Mouse (Mus musculus) MEL (cell line): ENCODE data around the gene Lipt1. TPM values are rescaled to one million over a fixed set of nuclear protein-coding genes. Genes with fewer than 3 reads are reported as not detected.

ENCODE experiments used
- DNase-seq: peaks from one replicate; pipeline ENCODE4 v3.0.0; 2011; ENCODE audit warnings: low read depth, low spot score
- H3K27ac ChIP-seq: 2 replicates; pipeline ENCODE4 v1.5.1; 2012; ENCODE audit warnings: low read depth, mild to moderate bottlenecking, control low read depth, low read length, moderate library complexity; ENCODE audit not compliant: control insufficient read depth
- H3K27me3 ChIP-seq, 2 experiments: fragments of 150-350 bp in 1 of 2; sonication (generic) in 1 of 2; 2 replicates each; pipeline ENCODE4 v1.6.1; 2012; ENCODE audit warnings: low read length in 2 of 2, mild to moderate bottlenecking in 2 of 2, improper control_type of control experiment in 1 of 2, moderate library complexity in 1 of 2; ENCODE audit not compliant: insufficient read depth in 2 of 2, control insufficient read depth in 1 of 2
- H3K36me3 ChIP-seq, 2 experiments: 2 replicates each; pipeline ENCODE4 v1.6.1; 2012 to 2014; ENCODE audit warnings: low read length in 2 of 2, improper control_type of control experiment in 1 of 2, inconsistent platforms in 1 of 2, mild to moderate bottlenecking in 1 of 2; ENCODE audit not compliant: insufficient read depth in 2 of 2, control insufficient read depth in 1 of 2
- H3K4me1 ChIP-seq, 2 experiments: fragments of 150-350 bp in 1 of 2; sonication (generic) in 1 of 2; 2 replicates each; pipeline ENCODE4 v1.6.1; 2012; ENCODE audit warnings: low read length in 2 of 2, improper control_type of control experiment in 1 of 2, mild to moderate bottlenecking in 1 of 2; ENCODE audit not compliant: insufficient read depth in 2 of 2, control insufficient read depth in 1 of 2
- H3K4me3 ChIP-seq, 2 experiments: fragments of 150-350 bp in 1 of 2; sonication (generic) in 1 of 2; 2 replicates each; pipeline ENCODE4 v1.5.1; 2012; ENCODE audit warnings: low read depth in 2 of 2, low read length in 2 of 2, mild to moderate bottlenecking in 2 of 2, moderate library complexity in 2 of 2, control low read depth in 1 of 2, improper control_type of control experiment in 1 of 2; ENCODE audit not compliant: control insufficient read depth in 1 of 2, insufficient read depth in 1 of 2
- H3K79me2 ChIP-seq: 2 replicates; pipeline ENCODE4 v1.6.1; 2012; ENCODE audit warnings: mild to moderate bottlenecking, low read length, moderate library complexity; ENCODE audit not compliant: control insufficient read depth, poor library complexity, insufficient read depth
- H3K9ac ChIP-seq: 2 replicates; pipeline ENCODE4 v1.6.1; 2012; ENCODE audit warnings: low read depth, mild to moderate bottlenecking, control low read depth, low read length, moderate library complexity; ENCODE audit not compliant: control insufficient read depth, poor library complexity, severe bottlenecking
- H3K9me3 ChIP-seq: fragments of 150-350 bp; sonication (generic); replicated peaks from 2 replicates; pipeline ENCODE4 v1.6.1; 2012; ENCODE audit warnings: mild to moderate bottlenecking, low read length, improper control_type of control experiment, moderate library complexity; ENCODE audit not compliant: insufficient read depth
- BHLHE40 ChIP-seq: IDR thresholded peaks from 2 replicates; pipeline ENCODE4 v1.6.1; 2012; ENCODE audit warnings: low read depth, mild to moderate bottlenecking, inconsistent platforms, low read length, improper control_type of control experiment, borderline replicate concordance
- CTCF ChIP-seq, 3 experiments: IDR thresholded peaks in 2 of 3; conservative IDR thresholded peaks in 1 of 3; 2 replicates each; pipeline ENCODE4 v1.5.1; 2011 to 2012; ENCODE audit warnings: low read length in 3 of 3, low read depth in 2 of 3, mild to moderate bottlenecking in 2 of 3, improper control_type of control experiment in 1 of 3, inconsistent platforms in 1 of 3, mixed read lengths in 1 of 3, moderate library complexity in 1 of 3; ENCODE audit not compliant: control insufficient read depth in 1 of 3, insufficient read depth in 1 of 3, poor library complexity in 1 of 3, severe bottlenecking in 1 of 3
- ELF1 ChIP-seq: IDR thresholded peaks from 2 replicates; pipeline ENCODE4 v1.6.1; 2014; ENCODE audit warnings: low read depth, mild to moderate bottlenecking, inconsistent platforms, low read length, improper control_type of control experiment, moderate library complexity
- EP300 ChIP-seq, 2 experiments: IDR thresholded peaks; 2 replicates each; pipeline ENCODE4 v1.6.1; 2011; ENCODE audit warnings: improper control_type of control experiment in 2 of 2, low read length in 2 of 2, low read depth in 1 of 2, mild to moderate bottlenecking in 1 of 2
- ETS1 ChIP-seq: IDR thresholded peaks from 2 replicates; pipeline ENCODE4 v1.6.1; 2012; ENCODE audit warnings: low read depth, mild to moderate bottlenecking, inconsistent platforms, low read length, improper control_type of control experiment, moderate library complexity
- HCFC1 ChIP-seq: IDR thresholded peaks from 2 replicates; pipeline ENCODE4 v1.6.1; 2012; ENCODE audit warnings: low read depth, mild to moderate bottlenecking, inconsistent platforms, low read length, improper control_type of control experiment, moderate library complexity
- JUND ChIP-seq: IDR thresholded peaks from 2 replicates; pipeline ENCODE4 v1.6.1; 2011; ENCODE audit warnings: low read depth, mild to moderate bottlenecking, improper control_type of control experiment, low read length
- KAT2A ChIP-seq: conservative IDR thresholded peaks from 2 replicates; pipeline ENCODE4 v1.6.1; 2012; ENCODE audit warnings: low read depth, low read length, improper control_type of control experiment, inconsistent platforms
- MAFK ChIP-seq: IDR thresholded peaks from 2 replicates; pipeline ENCODE4 v1.6.1; 2011; ENCODE audit warnings: low read depth, mild to moderate bottlenecking, low read length, improper control_type of control experiment, borderline replicate concordance
- MAX ChIP-seq: IDR thresholded peaks from 2 replicates; pipeline ENCODE4 v1.6.1; 2011; ENCODE audit warnings: low read length, improper control_type of control experiment
- MAZ ChIP-seq: IDR thresholded peaks from 2 replicates; pipeline ENCODE4 v1.6.1; 2012; ENCODE audit warnings: low read depth, mild to moderate bottlenecking, inconsistent platforms, low read length, improper control_type of control experiment
- MEF2A ChIP-seq: IDR thresholded peaks from 2 replicates; pipeline ENCODE4 v1.6.1; 2014; ENCODE audit warnings: low read depth, mild to moderate bottlenecking, inconsistent platforms, low read length, improper control_type of control experiment; ENCODE audit not compliant: poor library complexity, insufficient replicate concordance, severe bottlenecking; ENCODE audit errors: extremely low read depth
- MYB ChIP-seq: IDR thresholded peaks from 2 replicates; pipeline ENCODE4 v1.6.1; 2011; ENCODE audit warnings: mild to moderate bottlenecking, low read depth, low read length, improper control_type of control experiment
- MYC ChIP-seq: IDR thresholded peaks from 2 replicates; pipeline ENCODE4 v1.6.1; 2011; ENCODE audit warnings: low read depth, mild to moderate bottlenecking, low read length, improper control_type of control experiment, moderate library complexity
- POLR2A ChIP-seq, 2 experiments: IDR thresholded peaks; 2 replicates each; pipeline ENCODE4 v1.6.1; 2011 to 2012; ENCODE audit warnings: low read length in 2 of 2, mild to moderate bottlenecking in 2 of 2, control low read depth in 1 of 2, improper control_type of control experiment in 1 of 2, low read depth in 1 of 2, moderate library complexity in 1 of 2; ENCODE audit not compliant: control insufficient read depth in 1 of 2, insufficient read depth in 1 of 2, poor library complexity in 1 of 2
- RAD21 ChIP-seq: IDR thresholded peaks from 2 replicates; pipeline ENCODE4 v1.6.1; 2011; ENCODE audit warnings: mild to moderate bottlenecking, low read depth, low read length, improper control_type of control experiment
- RCOR1 ChIP-seq: IDR thresholded peaks from 2 replicates; pipeline ENCODE4 v1.6.1; 2012; ENCODE audit warnings: low read depth, mild to moderate bottlenecking, inconsistent platforms, low read length, improper control_type of control experiment
- SIN3A ChIP-seq: IDR thresholded peaks from 2 replicates; pipeline ENCODE4 v1.6.1; 2012; ENCODE audit warnings: low read length, improper control_type of control experiment, inconsistent platforms
- SMC3 ChIP-seq: IDR thresholded peaks from 2 replicates; pipeline ENCODE4 v1.6.1; 2011; ENCODE audit warnings: low read depth, low read length, improper control_type of control experiment
- TBP ChIP-seq: IDR thresholded peaks from 2 replicates; pipeline ENCODE4 v1.8.0; 2011; ENCODE audit warnings: low read depth, low read length, improper control_type of control experiment
- TCF12 ChIP-seq: IDR thresholded peaks from 2 replicates; pipeline ENCODE4 v1.6.1; 2014; ENCODE audit warnings: low read depth, mild to moderate bottlenecking, inconsistent platforms, low read length, improper control_type of control experiment, moderate library complexity
- USF1 ChIP-seq: IDR thresholded peaks from 2 replicates; pipeline ENCODE4 v1.6.1; 2014; ENCODE audit warnings: low read depth, mild to moderate bottlenecking, inconsistent platforms, low read length, improper control_type of control experiment, moderate library complexity
- ZC3H11A ChIP-seq: IDR thresholded peaks from 2 replicates; pipeline ENCODE4 v1.6.1; 2012; ENCODE audit warnings: low read depth, mild to moderate bottlenecking, inconsistent platforms, low read length, improper control_type of control experiment
- ZMIZ1 ChIP-seq: IDR thresholded peaks from 2 replicates; pipeline ENCODE4 v1.6.1; 2012; ENCODE audit warnings: low read depth, mild to moderate bottlenecking, inconsistent platforms, low read length, improper control_type of control experiment, moderate library complexity
- polyA plus RNA-seq, 2 experiments: library from polyadenylated mRNA; stranded (reverse) in 1 of 2; unstranded in 1 of 2; fragments of >175 nt in 1 of 2; fragments of >200 nt in 1 of 2; gene quantifications; 2 replicates each; pipeline versions ENCODE4 v1.2.1 to v1.2.4; 2012; ENCODE audit warnings: low replicate concordance in 2 of 2, low read depth in 1 of 2; ENCODE audit not compliant: insufficient read length in 2 of 2, insufficient read depth in 1 of 2, missing spikeins in 1 of 2
- total RNA-seq: library from RNA; depleted of rRNA; stranded (reverse); fragments of 300-350 nt; gene quantifications from 2 replicates; pipeline ENCODE4 v1.2.3, GENCODE M21; 2012

The Lipt1 gene
- total and polyA plus RNA-seq, 3 experiments: 7.1 to 7.9 TPM; not detected in 1

- Histone ChIP-seq H3K27ac (no peak overlapping the region), H3K4me1 (peaks cover 5 to 15% of the 10 kb centered on the region in 2 experiments; a peak in 3 of 4 replicates), H3K4me3 (no peak overlapping the region; a peak in 1 of 4 replicates), H3K9me3 (no peaks in the 10 kb centered on the region), H3K79me2 (peaks cover 2% of the 10 kb centered on the region; the same call in 1 of the 2 replicates), H3K36me3 (peaks cover 0 to 13% of the 10 kb centered on the region in 2 experiments; a peak in 2 of 4 replicates), H3K27me3 (peaks cover 1% of the 10 kb centered on the region in 2 experiments; a peak in 2 of 4 replicates)
- peak; percentile 90 for DNase-seq
- TF ChIP-seq KAT2A: 0 out of 2 replicates have a peak, but pooled peaks have one; percentile 24
- TF ChIP-seq HCFC1: peak; percentile 64
- peak; percentile 65; the same call in 1 of the 2 replicates for TF ChIP-seq MYC
- no peak for TF ChIP-seq POLR2A (IDR thresholded peaks at IDR 0.05; ENCODE audit: control insufficient read depth in 1 of 2, insufficient read depth in 1 of 2, low read depth in 1 of 2, low read length in 2 of 2, poor library complexity in 1 of 2)
- TF ChIP-seq EP300 (IDR thresholded peaks at IDR 0.05; ENCODE audit: low read depth in 1 of 2, low read length in 2 of 2): peak; percentile 27 to 29; a peak in 1 of 4 replicates
- TF ChIP-seq TCF12: peak; percentile 25; the same call in 1 of the 2 replicates
- peak; percentile 81 for TF ChIP-seq ZC3H11A
- peak; percentile 81 to 88 (median 87) for TF ChIP-seq CTCF (IDR thresholded peaks at IDR 0.05 in 2 of 3, conservative IDR thresholded peaks at IDR 0.05 in 1 of 3; ENCODE audit: control insufficient read depth in 1 of 3, insufficient read depth in 1 of 3, low read depth in 2 of 3, low read length in 3 of 3, poor library complexity in 1 of 3, severe bottlenecking in 1 of 3)
- TF ChIP-seq RAD21: peak; percentile 88
- TF ChIP-seq JUND: peak; percentile 81; the same call in 1 of the 2 replicates
- peak; percentile 44; the same call in 1 of the 2 replicates for TF ChIP-seq BHLHE40
- TF ChIP-seq USF1: 0 out of 2 replicates have a peak, but pooled peaks have one; percentile 9
- TF ChIP-seq ZMIZ1: 0 out of 2 replicates have a peak, but pooled peaks have one; percentile 36
- no peak for TF ChIP-seq MAX
- TF ChIP-seq ELF1: 0 out of 2 replicates have a peak, but pooled peaks have one; percentile 30
- TF ChIP-seq SMC3: peak; percentile 75
- TF ChIP-seq RCOR1: peak; percentile 47; the same call in 1 of the 2 replicates
- no peak for TF ChIP-seq MAFK
- TF ChIP-seq ETS1: peak; percentile 52; the same call in 1 of the 2 replicates
- no peak for TF ChIP-seq MEF2A
- peak; percentile 49; the same call in 1 of the 2 replicates for TF ChIP-seq SIN3A
- TF ChIP-seq MYB: no peak
- TF ChIP-seq MAZ: peak; percentile 61; the same call in 1 of the 2 replicates
- TF ChIP-seq TBP: no peak
- TF ChIP-seq, all 39 proteins: peak for 18
- H3K9ac ChIP-seq: no peak overlapping the region
Observed at GRCm38 (mm10) chr1:37867056-37867455, 4.5 kb upstream of the Lipt1 start.
